Mouse (Mus musculus): Measurements from ENCODE around the gene Mmab. TPM values are rescaled to one million over a fixed set of nuclear protein-coding genes. Genes with fewer than 3 reads are reported as not detected.

Mmab gene
- polyA plus RNA-seq, 1 experiment from 2014 or later = 20.3 TPM

DNA sequence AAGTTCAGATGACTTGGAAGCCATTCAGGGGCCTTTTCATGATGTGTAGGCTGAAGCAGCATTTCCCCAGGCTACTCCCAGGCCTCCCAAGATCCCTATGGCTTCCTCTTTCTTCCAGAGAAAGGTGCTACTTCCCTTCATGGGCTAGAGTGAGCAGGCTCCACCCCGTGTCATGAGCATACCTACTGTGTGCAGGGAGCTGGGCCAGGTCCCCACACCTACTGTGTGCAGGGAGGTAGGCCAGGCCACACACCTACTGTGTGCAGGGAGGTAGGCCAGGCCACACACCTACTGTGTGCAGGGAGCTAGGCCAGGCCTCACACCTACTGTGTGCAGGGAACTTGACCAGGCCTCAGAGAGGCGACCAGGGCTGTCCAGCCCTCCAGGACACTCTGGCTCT lies 20.7 kb upstream of the Mmab start:
- WGBS = 80% methylated on average over 2 of the region's 2 CpGs
- H3K27me3 ChIP-seq = peaks cover 8% of the 10 kb centered on the region; the same call in 1 of the 2 replicates
- H3K4me1 ChIP-seq = peaks cover 31% of the 10 kb centered on the region
- H3K9me3 ChIP-seq = no peaks in the 10 kb centered on the region
- H3K4me2 ChIP-seq (replicated peaks) = no peak overlapping the region
- no peak for ATAC-seq (replicated peaks)
- no peak overlapping the region for H3K27ac ChIP-seq (replicated peaks)
- no peak overlapping the region for H3K9ac ChIP-seq (replicated peaks)
- no peak overlapping the region for H3K4me3 ChIP-seq
- no peaks in the 10 kb centered on the region for H3K36me3 ChIP-seq

DNA sequence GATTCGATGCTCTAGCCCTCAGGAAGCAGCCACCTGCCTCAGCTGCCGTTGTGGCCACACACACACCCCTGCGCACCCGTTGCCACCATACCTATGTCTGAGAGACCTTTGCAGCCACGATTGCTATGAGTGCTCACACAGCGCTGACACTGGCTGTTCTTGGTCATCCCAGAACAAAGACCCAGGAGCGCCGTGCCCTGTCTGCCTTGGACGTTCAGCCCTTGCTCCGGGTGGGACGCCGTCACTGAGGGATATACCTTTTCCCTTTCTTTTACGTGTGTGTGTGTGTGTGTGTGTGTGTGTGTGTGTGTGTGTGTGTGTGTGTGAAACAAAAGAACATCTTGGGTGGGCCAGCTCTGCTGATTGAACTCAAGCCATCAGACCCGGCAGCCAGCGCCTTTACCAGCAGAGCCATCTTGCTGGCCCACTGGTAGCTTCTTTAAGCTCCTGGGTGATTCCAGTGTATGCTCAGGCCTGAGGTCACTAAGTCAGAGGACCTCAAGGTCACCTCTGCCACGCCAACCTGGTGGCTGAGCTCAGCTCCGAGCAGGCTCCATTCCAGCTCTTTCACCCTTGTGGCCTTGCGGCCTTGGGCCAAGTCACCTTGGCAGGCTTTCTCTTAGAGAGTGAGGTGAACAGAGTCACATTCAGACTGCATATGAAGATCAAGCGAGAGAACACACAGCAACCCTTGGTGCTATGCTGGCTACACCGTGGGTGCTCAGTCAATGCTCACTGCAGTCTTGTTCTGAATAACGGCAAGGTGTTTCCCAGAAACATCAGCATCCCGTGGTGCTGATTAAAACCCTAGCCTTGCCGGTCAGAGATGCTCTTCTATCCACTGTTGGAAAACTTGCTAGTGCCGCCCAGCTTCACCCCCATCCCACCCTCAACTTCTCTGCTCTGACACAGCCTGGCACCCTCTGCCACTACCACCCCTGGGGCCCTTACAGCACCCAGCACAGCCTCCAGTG lies 18.5 kb upstream of the Mmab start:
- no peak for ATAC-seq (replicated peaks)
- no peak overlapping the region for H3K4me3 ChIP-seq
- no peak overlapping the region for H3K9ac ChIP-seq (replicated peaks)
- no peaks in the 10 kb centered on the region for H3K9me3 ChIP-seq
- peaks cover 16% of the 10 kb centered on the region for H3K4me1 ChIP-seq
- no peaks in the 10 kb centered on the region for H3K36me3 ChIP-seq
- WGBS = 74% methylated on average over 24 of the region's 24 CpGs
- no peak overlapping the region for H3K4me2 ChIP-seq (replicated peaks)
- no peak overlapping the region for H3K27ac ChIP-seq (replicated peaks)
- peaks cover 7% of the 10 kb centered on the region; the same call in 1 of the 2 replicates for H3K27me3 ChIP-seq

DNA sequence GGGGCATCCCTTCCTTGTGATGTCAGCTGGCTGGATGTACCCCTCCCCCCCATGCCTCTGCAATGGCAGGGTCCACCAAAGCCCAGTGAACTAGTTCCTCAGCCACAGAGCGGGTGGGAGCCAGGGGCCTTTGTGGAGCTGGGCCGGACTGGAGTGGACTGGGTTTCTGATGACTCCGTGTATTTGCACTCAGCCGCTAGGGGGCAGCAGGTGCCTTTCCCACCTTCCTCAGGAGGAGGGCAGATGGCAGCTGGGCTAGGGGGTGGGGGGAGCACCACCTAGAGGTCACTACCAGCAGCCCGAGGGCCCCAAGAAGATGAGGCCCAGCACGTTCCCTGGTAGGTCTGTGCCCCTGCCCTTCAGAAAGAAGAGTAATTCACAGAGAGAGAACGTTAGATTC lies 17.4 kb upstream of the Mmab start:
- Histone ChIP-seq H3K27me3 (peaks cover 7% of the 10 kb centered on the region; the same call in 1 of the 2 replicates), H3K4me1 (peaks cover 7% of the 10 kb centered on the region), H3K9ac (replicated peaks) (no peak overlapping the region), H3K4me2 (replicated peaks) (no peak overlapping the region), H3K4me3 (no peak overlapping the region), H3K9me3 (no peaks in the 10 kb centered on the region), H3K27ac (replicated peaks) (no peak overlapping the region), H3K36me3 (no peaks in the 10 kb centered on the region)
- peak; percentile 65 for ATAC-seq (replicated peaks)
- 1% methylated on average over 7 of the region's 7 CpGs for WGBS

DNA sequence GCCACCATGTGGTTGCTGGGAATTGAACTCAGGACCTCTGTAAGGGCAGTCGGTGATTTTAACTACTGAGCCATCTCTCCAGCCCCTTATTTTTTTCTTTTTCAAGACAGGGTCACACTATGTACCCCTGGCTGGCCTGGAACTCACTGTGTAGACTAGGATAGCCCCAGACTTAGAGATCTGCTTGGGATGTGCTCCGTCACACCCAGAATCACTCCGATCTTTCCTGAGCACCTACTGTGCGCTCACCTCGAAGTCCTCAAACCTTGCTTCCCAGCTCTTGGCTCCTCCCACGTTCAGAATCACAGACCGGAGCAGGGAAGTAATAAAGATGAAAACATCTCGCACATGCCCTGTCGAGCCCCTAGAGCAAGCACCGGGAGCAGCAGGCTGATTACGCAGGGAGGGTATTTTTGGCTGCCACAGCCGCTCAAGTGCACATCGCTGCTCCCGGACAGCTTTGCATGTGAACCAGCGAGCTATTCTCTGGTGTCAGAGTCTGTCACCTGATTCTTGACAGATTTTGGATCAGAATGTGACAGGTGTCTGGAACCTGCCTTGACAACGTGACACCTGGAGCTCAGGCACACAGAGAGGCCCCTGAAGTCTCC lies 13.2 kb upstream of the Mmab start:
- Histone ChIP-seq H3K4me3 (no peak overlapping the region), H3K4me1 (0 out of 2 replicates have a peak, but pooled peaks cover 6% of the 10 kb centered on the region), H3K9me3 (no peaks in the 10 kb centered on the region), H3K36me3 (no peaks in the 10 kb centered on the region), H3K27ac (replicated peaks) (no peak overlapping the region), H3K4me2 (replicated peaks) (no peak overlapping the region), H3K9ac (replicated peaks) (no peak overlapping the region), H3K27me3 (0 out of 2 replicates have a peak, but pooled peaks cover 4% of the 10 kb centered on the region)
- ATAC-seq (replicated peaks) = no peak
- WGBS = 75% methylated on average over 16 of the region's 16 CpGs

DNA sequence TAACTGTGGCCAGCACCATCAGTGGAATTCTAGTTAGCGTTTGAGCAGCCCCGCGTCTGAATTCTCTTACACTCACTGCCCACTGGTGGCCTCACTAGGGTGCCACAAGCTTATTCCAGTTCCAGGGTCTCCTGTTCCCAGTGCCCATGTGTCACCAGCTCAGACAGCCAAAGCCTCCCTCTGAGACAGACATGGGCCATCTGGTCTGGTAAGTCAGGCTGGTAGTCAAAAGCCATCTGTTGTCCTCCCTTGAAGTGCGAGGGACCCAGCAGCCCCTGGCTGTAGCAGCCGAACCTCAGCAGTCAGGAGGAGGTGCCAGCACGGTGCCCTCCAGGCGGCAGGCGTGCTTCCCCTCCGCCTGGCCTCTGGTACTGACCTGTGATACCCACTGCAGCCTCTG lies 12.4 kb upstream of the Mmab start:
- no peaks in the 10 kb centered on the region for H3K27me3 ChIP-seq
- H3K4me1 ChIP-seq = 0 out of 2 replicates have a peak, but pooled peaks cover 4% of the 10 kb centered on the region
- peaks cover under 1% of the 10 kb centered on the region; the same call in 1 of the 2 replicates for H3K36me3 ChIP-seq
- ATAC-seq (replicated peaks) = no peak
- H3K4me3 ChIP-seq = no peak overlapping the region
- no peak overlapping the region for H3K9ac ChIP-seq (replicated peaks)
- no peak overlapping the region for H3K27ac ChIP-seq (replicated peaks)
- H3K4me2 ChIP-seq (replicated peaks) = no peak overlapping the region
- no peaks in the 10 kb centered on the region for H3K9me3 ChIP-seq
- WGBS = 76% methylated on average over 9 of the region's 9 CpGs

DNA sequence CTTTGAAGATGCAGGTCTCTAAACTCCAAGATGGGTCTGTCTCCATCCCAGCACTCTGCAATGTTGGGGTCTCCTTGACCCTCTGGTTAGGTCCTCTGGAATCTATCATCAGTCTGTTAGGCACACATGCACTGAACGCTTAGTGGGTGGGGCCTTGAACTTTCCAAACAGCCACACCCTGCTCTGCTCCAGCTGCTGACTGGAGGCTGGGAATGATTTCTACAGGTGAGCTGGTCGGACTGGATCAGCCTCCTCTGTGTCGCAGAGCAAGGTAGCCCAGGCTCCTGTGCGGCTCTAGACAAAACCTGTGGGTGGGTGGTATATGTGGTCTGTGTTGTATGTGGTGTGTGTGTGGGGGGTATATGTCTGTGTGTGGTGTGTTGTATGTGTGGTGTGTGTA lies 5.2 kb upstream of the Mmab start:
- H3K36me3 ChIP-seq = peaks cover 13% of the 10 kb centered on the region; the same call in 1 of the 2 replicates
- H3K27me3 ChIP-seq = no peaks in the 10 kb centered on the region
- ATAC-seq (replicated peaks) = no peak
- H3K9ac ChIP-seq (replicated peaks) = no peak overlapping the region
- H3K9me3 ChIP-seq = no peaks in the 10 kb centered on the region
- no peak overlapping the region for H3K4me2 ChIP-seq (replicated peaks)
- 91% methylated on average over 4 of the region's 4 CpGs for WGBS
- peaks cover 7% of the 10 kb centered on the region for H3K4me1 ChIP-seq
- no peak overlapping the region for H3K4me3 ChIP-seq
- H3K27ac ChIP-seq (replicated peaks) = no peak overlapping the region

DNA sequence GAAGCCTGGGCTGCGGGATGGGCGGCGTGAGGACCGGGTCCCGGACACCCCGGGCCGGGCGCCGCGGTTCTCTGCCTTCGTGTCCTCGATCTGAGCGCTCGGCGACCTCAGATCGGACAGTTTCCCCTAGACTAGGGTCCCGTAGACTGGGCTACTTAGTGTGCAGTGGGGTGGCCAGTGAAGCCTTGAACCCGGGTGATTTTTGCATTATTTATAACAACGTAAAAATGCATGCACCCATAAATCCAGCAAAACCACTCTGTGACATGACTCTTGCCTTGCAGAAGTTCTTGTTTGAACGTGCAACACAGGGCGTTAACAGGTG lies 470 bp upstream of the Mmab start:
- no peak overlapping the region for H3K27ac ChIP-seq (replicated peaks)
- 0 out of 2 replicates have a peak, but pooled peaks cover 9% of the 10 kb centered on the region for H3K36me3 ChIP-seq
- peaks cover 10% of the 10 kb centered on the region for H3K4me1 ChIP-seq
- peak overlapping the region; percentile 58 for H3K4me3 ChIP-seq
- H3K9ac ChIP-seq (replicated peaks) = peak overlapping the region; percentile 66
- no peaks in the 10 kb centered on the region for H3K27me3 ChIP-seq
- WGBS = under 1% methylated on average over 21 of the region's 21 CpGs
- peak overlapping the region; percentile 65 for H3K4me2 ChIP-seq (replicated peaks)
- no peaks in the 10 kb centered on the region for H3K9me3 ChIP-seq
- peak; percentile 61; the same call in 1 of the 2 replicates for ATAC-seq (replicated peaks)

DNA sequence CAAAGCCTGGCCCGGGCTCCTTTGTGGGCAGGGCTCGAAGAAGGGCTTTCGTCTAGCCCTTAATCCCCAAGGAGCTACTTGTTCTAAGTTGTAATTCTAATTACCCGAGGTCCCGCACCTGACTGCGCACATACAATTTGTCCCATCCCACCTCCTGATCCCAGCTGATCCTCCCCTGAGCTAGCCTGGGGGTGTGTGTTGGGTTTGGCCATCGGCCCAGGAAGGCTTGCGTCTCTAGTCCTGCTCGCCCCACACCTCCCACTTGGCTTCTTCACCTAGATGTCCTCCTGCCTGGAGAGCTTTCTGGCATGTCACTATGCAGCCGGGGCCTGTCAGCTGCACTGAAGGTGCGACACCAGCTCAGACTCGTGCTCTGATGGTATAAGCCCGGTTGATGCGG lies 8.3 kb downstream of the Mmab start:
- Histone ChIP-seq H3K36me3 (no peaks in the 10 kb centered on the region), H3K27ac (replicated peaks) (no peak overlapping the region), H3K27me3 (no peaks in the 10 kb centered on the region), H3K4me1 (no peaks in the 10 kb centered on the region), H3K4me2 (replicated peaks) (no peak overlapping the region), H3K9ac (replicated peaks) (no peak overlapping the region), H3K4me3 (no peak overlapping the region), H3K9me3 (no peaks in the 10 kb centered on the region)
- WGBS = 92% methylated on average over 14 of the region's 14 CpGs
- ATAC-seq (replicated peaks) = no peak

DNA sequence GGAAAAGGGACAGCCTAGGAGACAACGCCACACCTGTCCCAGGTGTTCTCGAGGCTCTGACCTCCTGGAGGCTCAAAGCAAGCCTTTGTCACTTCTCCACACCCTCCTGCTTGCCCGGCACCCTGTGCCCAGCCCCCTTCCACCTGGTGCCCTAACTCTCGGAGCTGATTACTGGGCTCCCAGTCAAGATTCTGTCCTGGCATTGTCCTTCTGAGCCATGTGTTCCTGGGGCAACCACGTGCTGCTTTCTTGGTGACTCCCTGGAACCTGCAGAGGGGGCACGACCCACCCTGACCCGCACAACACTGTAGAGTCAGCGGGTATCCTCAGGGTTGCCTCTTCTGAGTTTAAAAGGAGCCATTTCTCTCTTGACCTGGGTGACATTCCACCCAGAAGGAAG lies 9.5 kb downstream of the Mmab start:
- 85% methylated on average over 8 of the region's 8 CpGs for WGBS
- ATAC-seq (replicated peaks) = no peak
- Histone ChIP-seq H3K9me3 (no peaks in the 10 kb centered on the region), H3K27me3 (no peaks in the 10 kb centered on the region), H3K27ac (replicated peaks) (no peak overlapping the region), H3K4me1 (no peaks in the 10 kb centered on the region), H3K4me3 (no peak overlapping the region), H3K36me3 (no peaks in the 10 kb centered on the region), H3K9ac (replicated peaks) (no peak overlapping the region), H3K4me2 (replicated peaks) (no peak overlapping the region)

DNA sequence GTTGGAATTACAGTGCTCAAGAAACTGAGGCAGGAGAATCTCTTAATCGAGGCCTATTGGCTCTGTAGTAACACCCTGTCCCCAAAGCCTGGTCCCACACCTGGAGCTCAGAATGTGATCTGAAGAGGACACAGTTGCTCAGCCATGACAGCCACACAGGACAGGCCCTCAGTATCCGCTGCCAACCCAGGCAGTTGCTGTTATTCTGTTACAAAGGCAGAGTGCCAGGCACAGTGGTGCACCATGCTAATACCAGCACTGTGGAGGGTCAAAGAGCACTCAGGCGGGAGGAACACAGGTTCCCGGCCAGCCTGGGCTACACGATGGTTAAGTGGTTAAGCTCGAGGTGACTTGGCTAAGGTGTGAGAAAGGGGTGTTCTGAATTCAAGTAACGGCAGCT lies 14.1 kb downstream of the Mmab start:
- no peak overlapping the region for H3K4me3 ChIP-seq
- H3K9me3 ChIP-seq = no peaks in the 10 kb centered on the region
- H3K27me3 ChIP-seq = no peaks in the 10 kb centered on the region
- H3K4me2 ChIP-seq (replicated peaks) = no peak overlapping the region
- 88% methylated on average over 7 of the region's 7 CpGs for WGBS
- H3K36me3 ChIP-seq = no peaks in the 10 kb centered on the region
- no peak overlapping the region for H3K27ac ChIP-seq (replicated peaks)
- H3K4me1 ChIP-seq = peaks cover 4% of the 10 kb centered on the region; the same call in 1 of the 2 replicates
- ATAC-seq (replicated peaks) = no peak
- no peak overlapping the region for H3K9ac ChIP-seq (replicated peaks)

DNA sequence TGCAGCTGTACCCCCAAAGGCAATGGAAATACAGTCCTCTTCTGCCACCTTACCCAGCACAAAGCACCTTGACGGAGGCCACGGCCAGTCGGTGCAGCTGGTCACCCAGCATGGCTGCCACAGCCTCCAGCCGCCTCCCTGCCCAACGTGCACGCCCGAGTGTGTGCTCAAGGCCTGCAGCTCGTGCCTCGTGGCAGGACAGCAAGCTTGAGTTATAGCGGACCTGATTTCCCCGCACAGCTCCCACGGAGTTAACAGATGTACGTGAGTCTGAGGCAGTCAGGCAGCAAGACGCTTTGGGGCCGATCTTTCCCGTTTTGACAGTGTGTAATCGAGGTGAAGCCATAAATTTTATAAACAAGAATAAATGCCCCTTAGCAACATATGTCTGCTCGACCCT lies 15.2 kb downstream of the Mmab start:
- H3K4me2 ChIP-seq (replicated peaks) = no peak overlapping the region
- WGBS = 82% methylated on average over 18 of the region's 18 CpGs
- H3K27me3 ChIP-seq = no peaks in the 10 kb centered on the region

DNA sequence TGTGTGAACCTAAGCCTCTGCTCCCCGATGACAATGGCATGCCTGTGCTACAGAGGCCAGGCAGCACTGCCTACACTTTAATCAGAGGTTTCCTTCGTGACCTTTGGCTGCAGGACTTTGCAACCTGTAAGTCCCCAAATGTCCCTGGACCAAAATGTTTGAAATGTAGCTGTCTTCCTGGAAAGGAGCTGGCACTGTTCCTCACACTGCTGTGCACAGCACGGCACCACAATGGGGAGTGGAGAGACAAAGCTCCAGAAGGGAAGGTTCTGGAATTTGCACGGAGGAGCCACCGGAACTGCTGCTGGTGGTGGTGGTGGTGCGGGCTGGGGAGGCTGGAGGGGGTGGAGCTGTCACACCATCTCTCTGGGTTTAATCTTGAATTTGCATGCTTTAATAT lies 17.1 kb downstream of the Mmab start:
- H3K4me2 ChIP-seq (replicated peaks) = no peak overlapping the region
- H3K36me3 ChIP-seq = no peaks in the 10 kb centered on the region
- H3K9ac ChIP-seq (replicated peaks) = no peak overlapping the region
- 0 out of 2 replicates have a peak overlapping the region, but pooled peaks have one; percentile 3 for H3K27ac ChIP-seq (replicated peaks)
- peaks cover 9% of the 10 kb centered on the region for H3K4me1 ChIP-seq
- no peak for ATAC-seq (replicated peaks)
- no peak overlapping the region for H3K4me3 ChIP-seq
- WGBS = 56% methylated on average over 6 of the region's 6 CpGs
- H3K27me3 ChIP-seq = no peaks in the 10 kb centered on the region
- no peaks in the 10 kb centered on the region for H3K9me3 ChIP-seq

More for the DNA sequence above, 15.2 kb downstream of the Mmab start:
- Histone ChIP-seq H3K9me3 (no peaks in the 10 kb centered on the region), H3K27ac (replicated peaks) (no peak overlapping the region), H3K36me3 (no peaks in the 10 kb centered on the region), H3K4me1 (peaks cover 8% of the 10 kb centered on the region), H3K4me3 (no peak overlapping the region), H3K9ac (replicated peaks) (no peak overlapping the region)
- ATAC-seq (replicated peaks) = no peak
